Mouse (Mus musculus): Measurements from ENCODE around the gene Cntn4. TPM values are rescaled to one million over a fixed set of nuclear protein-coding genes. Genes with fewer than 3 reads are reported as not detected.
A peak's percentile ranks its signal among the peaks of the same experiment; 100 is the strongest.

The Cntn4 gene
- total RNA-seq, 2 experiments from 2014 or later = 0.47 to 0.70 TPM

DNA sequence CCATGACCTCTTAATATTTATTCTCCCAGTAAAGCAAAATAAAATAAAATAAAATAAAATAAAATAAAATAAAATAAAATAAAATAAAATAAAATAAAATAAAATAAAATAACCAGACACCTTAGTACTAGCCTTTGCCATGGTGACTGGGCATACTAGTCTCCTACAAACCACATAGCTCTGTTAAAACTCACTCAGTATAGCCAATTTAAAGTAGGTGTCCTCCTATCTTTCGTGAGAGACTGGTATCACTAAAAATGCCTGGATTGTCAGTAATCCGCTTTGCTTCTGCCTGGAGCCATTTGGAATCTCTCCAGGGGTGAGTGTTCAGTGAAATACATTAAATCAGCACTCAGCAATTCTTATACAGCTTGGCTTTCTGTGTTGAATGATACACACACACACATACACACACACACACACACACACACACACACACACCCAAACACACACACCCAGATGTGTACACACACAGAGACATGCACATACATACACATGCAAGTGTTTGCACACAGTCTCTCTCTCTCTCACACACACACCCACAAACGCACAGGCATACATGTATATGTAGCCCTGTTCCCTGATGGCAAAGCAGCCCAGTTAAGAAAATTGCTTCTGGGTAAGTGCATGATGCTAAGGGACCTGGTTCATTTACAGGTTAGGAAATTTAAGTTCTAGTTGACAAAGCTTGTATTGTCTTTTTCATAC lies 776.8 kb downstream of the Cntn4 start:
- DNase-seq (ENCODE audit: low spot score in 2 of 2) = no peak

- DNase-seq (ENCODE audit: low spot score in 2 of 2) = no peak
Measured at GRCm38 (mm10) chr6:106455616-106456015, 778.2 kb downstream of the Cntn4 start.

- DNase-seq (ENCODE audit: low spot score in 2 of 2) = no peak
Measured at GRCm38 (mm10) chr6:106458166-106458565, 780.7 kb downstream of the Cntn4 start.

DNA sequence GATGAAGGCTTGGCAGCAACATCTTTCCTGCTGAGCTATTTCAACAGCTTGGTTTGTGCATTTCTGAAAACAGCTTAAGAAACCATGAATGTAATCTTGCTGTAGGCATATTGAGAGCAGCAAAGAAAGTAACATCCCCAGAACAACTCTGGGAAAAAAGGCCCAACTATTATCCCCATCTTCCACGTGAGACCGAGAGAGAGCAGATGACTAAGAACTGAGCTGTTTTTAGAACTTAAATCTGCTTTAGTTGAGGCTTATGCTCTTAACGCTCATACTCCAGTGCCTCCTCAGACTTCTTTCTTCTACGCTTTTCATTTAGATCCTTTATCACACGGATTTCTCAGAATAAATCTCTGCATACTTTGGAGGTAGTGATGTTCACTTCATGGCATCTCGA lies 784.9 kb downstream of the Cntn4 start:
- no peak for DNase-seq (ENCODE audit: low spot score in 2 of 2)

DNA sequence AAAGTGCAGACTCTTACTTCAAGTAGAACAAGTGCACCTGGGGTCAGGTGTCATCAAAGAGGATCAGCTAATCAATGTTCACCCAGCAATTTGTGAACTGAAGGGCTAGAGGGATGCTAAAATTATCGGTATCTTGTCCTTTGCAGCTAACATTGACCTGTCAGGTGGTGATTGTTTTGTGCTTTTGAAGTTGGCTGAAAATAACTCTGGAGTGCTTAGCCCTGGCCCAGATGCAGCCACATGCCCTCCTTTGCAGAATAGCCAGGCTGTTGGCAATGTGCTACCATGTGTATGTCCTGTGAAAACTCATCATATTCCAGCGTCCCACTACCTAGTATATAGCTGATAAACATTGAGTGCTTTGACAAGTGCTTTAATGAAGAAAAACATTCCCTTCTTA lies 786.4 kb downstream of the Cntn4 start:
- no peak for DNase-seq (ENCODE audit: low spot score in 2 of 2)

DNA sequence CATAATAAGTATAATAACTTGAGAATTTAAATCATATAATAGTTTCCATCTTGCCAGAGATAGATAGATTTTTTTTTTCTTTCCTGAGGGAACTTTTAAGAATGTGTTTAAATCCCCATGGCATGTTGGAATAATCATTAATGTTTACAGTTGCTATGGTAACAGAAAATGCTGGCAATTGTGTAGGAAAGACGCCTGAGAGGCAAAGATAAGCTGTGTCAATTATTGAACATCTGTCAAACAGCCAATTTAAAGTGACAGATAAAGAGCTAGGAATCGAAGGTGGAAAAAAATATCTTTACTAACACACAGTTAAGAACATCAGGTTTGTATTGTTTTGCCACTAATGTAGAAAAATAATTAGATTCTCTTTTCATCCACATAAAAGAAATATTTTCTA lies 788.3 kb downstream of the Cntn4 start:
- no peak for DNase-seq (ENCODE audit: low spot score in 2 of 2)

DNA sequence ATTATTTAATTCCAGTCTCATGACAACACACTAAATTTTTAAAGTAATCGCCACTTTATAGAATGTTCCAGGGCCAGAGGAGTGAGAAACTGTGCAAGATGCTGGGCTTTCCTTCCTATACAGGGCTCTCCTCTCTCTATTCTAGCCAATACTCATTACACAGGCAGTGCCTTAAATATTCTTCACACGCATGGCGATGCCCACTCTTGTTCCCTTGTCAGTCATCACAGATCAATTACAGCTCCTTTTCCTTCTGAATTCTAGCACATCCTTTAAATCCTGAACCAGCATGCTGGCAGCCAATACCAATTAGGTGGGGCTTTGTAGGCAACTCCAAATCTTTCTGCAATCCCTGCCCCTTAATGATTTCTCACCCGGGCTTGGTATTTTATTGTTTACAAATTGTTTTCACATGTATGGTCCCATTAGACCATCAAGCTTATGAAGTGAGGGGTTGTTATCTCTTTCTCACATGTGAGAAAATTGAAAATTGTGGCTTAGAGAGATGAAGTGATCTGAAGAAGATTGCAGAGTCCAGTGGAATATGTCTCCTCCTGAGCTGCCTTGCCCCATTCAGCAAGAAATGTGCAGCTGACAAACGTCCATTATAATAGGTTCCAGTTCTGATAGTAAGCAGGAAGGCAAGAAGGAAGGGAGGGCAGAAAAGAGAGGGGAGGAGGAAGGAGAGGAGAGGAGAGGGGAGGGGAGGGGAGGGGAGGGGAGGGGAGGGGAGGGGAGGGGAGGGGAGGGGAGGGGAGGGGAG lies 789.0 kb downstream of the Cntn4 start:
- no peak for DNase-seq (ENCODE audit: low spot score in 2 of 2)

GRCm38 (mm10) chr6:106471840-106472608 lies 794.6 kb downstream of the Cntn4 start:
- DNase-seq (ENCODE audit: low spot score in 2 of 2) = no peak

- no peak for DNase-seq (ENCODE audit: low spot score in 2 of 2)
Measured at GRCm38 (mm10) chr6:106473871-106474270, 796.4 kb downstream of the Cntn4 start.

GRCm38 (mm10) chr6:106481533-106481932 lies 804.1 kb downstream of the Cntn4 start:
- DNase-seq (ENCODE audit: low spot score in 2 of 2) = no peak

GRCm38 (mm10) chr6:106496303-106496702 lies 818.8 kb downstream of the Cntn4 start:
- no peak for DNase-seq (ENCODE audit: low spot score in 2 of 2)

- no peak for DNase-seq (ENCODE audit: low spot score in 2 of 2)
Measured at GRCm38 (mm10) chr6:106499166-106499565, 821.7 kb downstream of the Cntn4 start.

DNA sequence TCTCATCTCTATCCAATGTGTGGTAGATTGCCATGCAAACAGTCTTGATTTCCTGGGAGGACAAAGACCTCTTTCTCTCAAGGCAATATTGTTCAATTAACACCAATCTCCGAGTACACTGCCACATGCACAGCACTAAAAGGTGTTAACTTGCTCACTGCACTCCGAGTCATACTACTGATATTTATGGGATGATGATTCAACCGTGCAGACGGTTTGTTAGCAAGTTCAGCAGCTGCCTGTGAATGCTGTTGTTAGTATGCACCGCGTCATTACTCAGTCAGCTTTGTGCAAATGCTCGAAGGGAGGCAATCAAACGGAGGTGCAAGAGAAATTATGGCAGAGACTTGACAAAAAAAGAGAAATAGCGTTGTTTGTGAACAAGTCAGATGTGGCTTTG lies 826.5 kb downstream of the Cntn4 start:
- no peak for DNase-seq (ENCODE audit: low spot score in 2 of 2)

- no peak for DNase-seq (ENCODE audit: low spot score in 2 of 2)
Measured at GRCm38 (mm10) chr6:106520367-106520766, 842.9 kb downstream of the Cntn4 start.

GRCm38 (mm10) chr6:106543500-106543899 lies 866.0 kb downstream of the Cntn4 start:
- DNase-seq (ENCODE audit: low spot score in 2 of 2) = no peak

DNA sequence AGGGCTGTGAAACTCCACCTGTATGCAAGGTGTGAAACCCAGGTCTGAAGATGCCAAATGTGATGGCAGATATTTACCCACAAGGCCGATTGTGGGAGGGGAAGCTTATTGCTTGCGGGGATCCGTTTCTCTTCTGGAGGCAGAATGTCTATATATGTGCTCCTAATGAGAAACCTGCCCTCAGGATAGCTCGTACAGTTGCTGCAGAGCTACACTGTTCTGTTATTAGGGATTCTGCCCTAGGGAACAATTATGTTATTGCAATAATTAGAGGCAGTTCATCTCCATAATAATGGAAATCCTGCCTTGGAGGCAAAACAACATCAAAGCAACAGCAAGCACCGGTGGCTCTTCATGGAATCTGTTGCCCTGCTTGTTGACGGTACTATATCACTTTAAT lies 884.2 kb downstream of the Cntn4 start:
- no peak for DNase-seq (ENCODE audit: low spot score in 2 of 2)

GRCm38 (mm10) chr6:106565316-106565715 lies 887.9 kb downstream of the Cntn4 start:
- DNase-seq (ENCODE audit: low spot score in 2 of 2) = peak in 1 of 2 experiments; percentile 9

DNA sequence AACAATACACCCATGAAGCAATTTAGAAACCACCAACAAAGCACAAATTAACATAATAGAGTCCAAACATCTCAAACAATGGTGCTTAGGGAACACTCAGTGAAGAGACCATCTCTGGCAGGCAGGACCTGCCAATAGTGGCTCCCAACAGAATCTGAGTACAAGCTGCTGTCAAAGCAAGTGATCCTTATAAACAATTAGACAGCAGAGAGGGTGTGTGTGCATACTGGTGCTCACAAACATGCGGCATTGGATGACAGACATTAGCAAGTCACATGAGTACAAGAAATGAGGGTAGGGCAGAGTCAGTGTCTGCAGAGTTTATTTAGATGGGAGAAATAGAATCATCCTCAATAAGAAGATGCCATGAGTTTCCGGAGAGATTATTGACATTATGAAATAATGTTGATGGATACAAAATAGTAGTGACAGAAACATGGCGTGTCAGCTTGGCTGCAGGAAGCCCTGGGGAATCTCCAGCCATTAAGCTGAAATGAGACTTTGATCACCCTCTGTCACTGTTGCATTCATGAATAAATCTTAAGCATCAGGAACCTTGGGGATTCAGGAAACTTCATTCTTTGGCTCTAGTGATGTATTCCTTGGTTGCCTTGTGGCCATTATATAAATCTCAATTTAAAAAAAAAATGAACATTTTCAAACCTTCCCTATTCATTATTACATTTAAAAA lies 888.5 kb downstream of the Cntn4 start:
- DNase-seq (ENCODE audit: low spot score in 2 of 2) = no peak

- DNase-seq (ENCODE audit: low spot score in 2 of 2) = no peak
Measured at GRCm38 (mm10) chr6:106566929-106567621, 889.6 kb downstream of the Cntn4 start.

DNA sequence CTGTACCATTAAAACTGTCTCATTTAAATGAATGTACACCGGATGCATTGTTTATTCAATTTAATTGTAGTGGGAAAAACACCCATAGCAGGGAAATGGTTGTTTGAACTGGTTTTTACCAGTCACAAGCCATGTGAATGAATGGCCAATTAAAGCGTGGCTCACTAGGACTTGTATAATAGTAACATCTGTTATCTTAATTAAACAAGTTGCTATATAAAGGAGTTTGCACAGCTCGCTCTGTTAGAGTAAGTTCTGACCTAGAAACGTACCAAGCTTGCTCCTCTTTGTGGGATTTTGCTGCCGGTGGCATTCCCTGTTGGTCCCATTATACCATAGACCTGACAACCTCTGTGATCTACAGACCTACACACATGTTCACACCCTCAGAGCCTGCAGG lies 902.7 kb downstream of the Cntn4 start:
- no peak for DNase-seq (ENCODE audit: low spot score in 2 of 2)

DNA sequence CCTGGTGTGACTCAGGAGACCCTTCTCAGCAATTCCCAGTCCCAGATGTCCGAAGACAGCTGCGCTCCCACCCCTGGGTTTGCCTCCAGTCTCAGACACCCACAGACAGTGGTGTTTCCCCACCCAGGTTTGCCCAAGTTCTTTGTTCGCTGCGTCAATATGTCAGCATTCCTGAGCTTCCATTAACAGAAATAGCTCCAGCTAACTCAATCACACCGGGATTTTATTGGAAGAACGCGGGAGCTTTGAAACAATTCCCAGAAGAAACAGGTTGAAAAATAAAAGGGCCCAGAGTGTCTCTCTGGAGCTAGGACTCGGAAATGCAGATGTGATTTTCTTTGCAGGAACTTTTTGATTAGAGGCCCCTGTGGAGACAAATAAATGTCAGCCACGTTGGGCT lies 916.3 kb downstream of the Cntn4 start:
- DNase-seq (ENCODE audit: low spot score in 2 of 2) = no peak

Data from gastrocnemius, postnatal 4 days (tissue).